20 mouse cellular contexts compared by ENCODE assay signal in the genomic region with DNA sequence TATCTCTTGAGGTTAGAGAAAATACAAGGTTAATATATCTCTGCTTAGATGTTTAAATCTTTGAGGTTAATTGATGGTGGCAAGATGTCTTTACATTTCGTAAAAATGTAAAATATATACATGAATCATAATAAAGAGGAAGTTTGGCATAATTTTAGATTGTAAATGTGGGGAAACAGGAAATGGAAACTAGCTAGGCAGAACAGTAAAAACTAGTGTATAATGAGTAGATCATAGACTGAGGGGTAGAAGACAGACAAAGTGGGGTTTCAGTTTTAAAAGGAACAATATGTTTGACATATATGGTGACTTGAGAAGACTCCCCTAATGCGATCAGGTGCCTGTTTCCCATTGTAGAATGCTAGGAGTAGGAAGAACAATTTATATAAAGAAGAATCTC.
"Had no signal": no experiment of that assay in that cellular context is flagged by ENCODE, and none has a peak within 500 bp of the region (broad histone marks: within the 10 kb centered on the region; RNA-seq: fewer than 3 reads in every experiment).

No protein-coding gene starts in this region.

- H3K9ac ChIP-seq: limb, embryonic 13.5 days; liver, embryonic 15.5 days; neural tube, embryonic 12.5 days had no signal

- H3K27ac ChIP-seq: kidney, postnatal 0 days; layer of hippocampus, adult 2 months; limb, embryonic 13.5 days; liver, embryonic 15.5 days; midbrain, embryonic 10.5 days; neural tube, embryonic 12.5 days; stomach, postnatal 0 days had no signal

- DNase-seq: kidney, adult 8-10 months; kidney, postnatal 4 days; left cerebral cortex, postnatal 4 days; lung, adult 2 months; midbrain, embryonic 14.5 days; retina, postnatal 1 day; right cerebral cortex, postnatal 4 days; spleen, adult 18-20 months; thymus, adult 18-20 months; thymus, postnatal 25 days had no signal

- H3K36me3 ChIP-seq: limb, embryonic 13.5 days; liver, embryonic 15.5 days; midbrain, embryonic 10.5 days; neural tube, embryonic 12.5 days had no signal

- H3K4me1 ChIP-seq: limb, embryonic 13.5 days; liver, embryonic 15.5 days; midbrain, embryonic 10.5 days; neural tube, embryonic 12.5 days had no signal

- H3K4me3 ChIP-seq: layer of hippocampus, adult 2 months; limb, embryonic 13.5 days; liver, embryonic 15.5 days; midbrain, embryonic 10.5 days; neural tube, embryonic 12.5 days had no signal

- H3K27me3 ChIP-seq: limb, embryonic 13.5 days; liver, embryonic 15.5 days; neural tube, embryonic 12.5 days had no signal

- H3K9me3 ChIP-seq: limb, embryonic 13.5 days; liver, embryonic 15.5 days; midbrain, embryonic 10.5 days; neural tube, embryonic 12.5 days had no signal

- ATAC-seq: inflammation-experienced regulatory T-cells, adult 6 months; intestine, postnatal 0 days; lung, postnatal 0 days had no signal

- H3K4me2 ChIP-seq: limb, embryonic 13.5 days; liver, embryonic 15.5 days; neural tube, embryonic 12.5 days had no signal
